Mouse (Mus musculus): ENCODE data around the gene Traf3ip3.

DNA sequence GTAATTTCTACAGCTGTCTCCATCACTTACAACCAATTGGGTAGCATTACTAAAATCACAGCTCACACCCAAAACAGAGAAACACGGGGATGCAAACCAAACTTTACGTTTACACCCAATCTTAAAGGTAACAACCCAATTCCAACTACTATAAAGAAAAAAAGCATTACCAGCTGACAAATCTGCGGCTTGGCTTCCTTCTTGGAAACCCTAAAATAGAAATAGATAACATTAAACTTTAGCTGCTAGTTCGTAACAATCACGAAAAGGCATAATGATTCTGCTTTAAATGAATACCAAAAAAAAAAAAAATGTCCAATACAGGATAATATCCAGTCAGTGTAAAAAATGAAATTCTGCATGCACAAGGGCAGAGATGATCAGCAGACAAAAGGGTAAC, 72.2 kb downstream of the Traf3ip3 start:
- no peak for TF ChIP-seq CTCF (IDR thresholded peaks at IDR 0.05; ENCODE audit: low read depth)
- TF ChIP-seq EP300 (IDR thresholded peaks at IDR 0.05; ENCODE audit: low read depth), result no peak

All from liver, postnatal 0 days (tissue).